Mouse (Mus musculus) embryo, embryonic 9.5 days (tissue): ENCODE measurements around the gene Atat1.

Source experiments
- DNase-seq: peaks from one replicate; pipeline ENCODE4 v3.0.0-alpha.2; 2017; ENCODE audit errors: extremely low spot score

Atat1 gene

GRCm38 (mm10) chr17:35873774-35874519 lies 35.9 kb downstream of the Atat1 start:
- DNase-seq, result peak; percentile 87

- no peak for DNase-seq
Observed at GRCm38 (mm10) chr17:35870884-35871696, 38.8 kb downstream of the Atat1 start.

GRCm38 (mm10) chr17:35870151-35870883 lies 39.6 kb downstream of the Atat1 start:
- DNase-seq, result no peak

- peak; percentile 83 for DNase-seq
Observed at GRCm38 (mm10) chr17:35869346-35870067, 40.4 kb downstream of the Atat1 start.

- no peak for DNase-seq
Observed at GRCm38 (mm10) chr17:35868961-35869345, 40.9 kb downstream of the Atat1 start.

GRCm38 (mm10) chr17:35868165-35868820 lies 41.6 kb downstream of the Atat1 start:
- DNase-seq, result no peak

- DNase-seq, result no peak
Observed at GRCm38 (mm10) chr17:35866911-35867890, 42.7 kb downstream of the Atat1 start.

DNA sequence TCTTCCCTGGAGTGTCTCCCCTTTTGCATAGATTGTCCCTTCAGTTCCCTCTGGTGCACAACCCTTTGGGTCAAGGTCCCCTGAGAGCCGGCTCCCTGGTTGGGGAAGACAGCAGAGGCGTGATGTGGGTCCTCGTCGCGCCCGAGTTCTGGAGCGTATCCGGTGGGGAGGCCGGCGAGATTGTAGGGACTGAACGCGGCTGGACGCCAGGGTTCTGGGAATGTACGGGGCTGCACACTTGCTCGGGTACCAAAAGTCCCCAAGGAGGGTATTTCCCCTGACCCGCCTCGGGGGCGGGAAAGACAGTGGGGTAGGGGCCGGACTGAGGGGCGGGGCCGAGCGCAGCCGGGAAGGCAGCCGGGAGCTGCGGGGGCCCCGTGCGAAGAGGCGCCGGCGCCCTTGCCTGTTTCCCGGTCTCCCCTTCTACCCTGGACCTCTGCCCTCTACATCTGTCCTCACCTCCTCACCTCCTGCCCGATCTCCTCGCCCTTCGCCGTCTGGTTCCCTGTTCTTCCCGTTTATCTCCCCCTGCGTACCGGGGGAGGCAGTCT lies 43.5 kb downstream of the Atat1 start:
- DNase-seq, result no peak

DNA sequence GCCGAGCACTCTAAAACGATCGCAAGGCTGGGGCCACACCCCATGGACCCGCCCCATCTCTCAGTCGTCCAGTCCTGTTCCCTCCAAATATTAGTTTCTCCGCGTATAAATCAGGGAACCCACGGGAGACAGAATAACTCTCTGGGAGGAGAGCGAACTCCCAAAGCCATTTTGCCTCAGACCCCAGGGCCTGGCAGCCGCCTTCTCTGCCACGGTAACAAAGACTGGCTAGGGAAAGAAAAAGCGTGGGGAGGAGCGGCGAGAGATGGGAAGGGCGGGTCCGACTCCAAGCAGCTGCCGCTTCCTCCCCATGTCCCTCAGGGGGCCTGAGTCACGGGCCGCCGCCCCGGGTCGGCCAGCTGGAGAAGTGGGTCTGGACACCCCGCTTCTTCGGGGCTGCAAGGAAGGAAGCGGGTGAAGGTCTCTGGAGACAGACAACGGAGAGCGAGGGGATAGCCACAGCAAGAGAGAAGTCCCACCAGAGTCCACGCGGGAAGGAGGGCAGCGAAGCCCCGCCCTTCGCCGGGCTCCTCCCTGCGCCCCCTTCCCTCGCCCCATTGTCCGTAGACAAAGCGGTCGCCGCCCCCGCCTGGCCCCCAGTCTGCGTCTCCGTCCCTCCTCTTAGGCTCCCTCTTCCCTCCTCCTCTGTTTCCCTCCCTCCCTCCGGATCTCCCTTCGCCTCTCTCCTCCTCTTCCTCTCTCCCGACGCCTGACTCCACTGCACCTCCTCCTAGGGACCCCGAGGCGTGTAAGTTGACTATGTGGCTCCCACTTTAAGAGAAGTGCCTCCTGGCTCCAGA lies 44.2 kb downstream of the Atat1 start, which contains the start of gene Ppp1r18:
TSS of gene Ppp1r18 (plus strand) at position 113 of the 800 bp plus-strand sequence.
- DNase-seq, result peak; percentile 91

DNA sequence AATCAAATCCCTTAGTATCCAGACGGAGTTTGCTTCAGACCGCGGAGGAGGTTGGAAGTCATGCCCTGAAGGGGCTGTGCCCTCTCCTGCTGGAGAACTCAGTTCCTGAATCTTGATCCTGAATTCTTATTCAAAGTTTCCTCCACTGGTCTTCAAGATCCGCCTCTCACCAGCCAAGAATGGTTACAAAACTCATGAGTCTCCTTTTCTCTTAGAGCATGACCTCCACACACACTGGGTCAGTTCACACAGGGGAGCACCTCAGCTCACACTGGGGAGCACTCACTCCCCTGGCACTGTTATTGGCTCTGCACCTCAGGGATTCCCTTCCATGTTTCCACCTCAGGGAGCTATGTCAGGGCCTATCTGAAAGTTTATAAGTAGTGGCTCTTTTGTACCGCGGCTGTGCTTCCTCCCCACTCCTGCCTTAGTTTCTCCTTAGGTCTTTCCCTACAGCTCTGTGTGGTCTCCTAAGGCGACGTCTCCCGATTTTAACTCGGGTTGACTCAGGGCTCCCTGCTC lies 45.0 kb downstream of the Atat1 start:
- no peak for DNase-seq

DNA sequence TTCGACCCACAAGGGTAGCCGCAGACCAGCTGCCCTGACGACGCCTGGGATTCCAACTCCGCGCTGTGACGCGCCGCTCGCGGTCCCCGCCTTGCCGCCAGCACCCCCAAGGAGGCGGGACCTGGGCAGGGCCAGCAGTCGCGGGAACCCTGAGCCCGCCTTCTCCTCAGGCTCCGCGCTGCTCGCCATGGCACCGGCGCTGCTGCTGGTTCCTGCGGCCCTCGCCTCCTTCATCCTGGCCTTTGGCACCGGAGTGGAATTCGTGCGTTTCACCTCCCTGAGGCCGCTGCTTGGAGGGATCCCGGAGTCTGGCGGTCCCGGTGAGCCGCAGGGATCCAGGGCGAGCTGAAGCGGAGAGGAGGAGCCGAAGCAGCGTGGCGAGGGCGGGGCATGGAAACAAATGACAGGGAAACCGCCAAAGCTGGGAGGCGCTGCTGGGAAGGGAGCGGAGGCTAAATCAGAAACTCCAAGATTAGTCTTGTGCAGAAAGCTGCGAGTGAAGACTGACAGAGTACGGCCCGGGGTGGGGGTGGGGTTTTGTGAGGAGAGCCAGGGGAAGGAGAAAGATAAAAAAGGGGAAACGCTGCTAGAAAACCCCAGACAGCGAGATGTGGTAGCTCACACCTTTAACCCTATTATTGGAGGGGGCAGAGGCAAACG lies 48.5 kb downstream of the Atat1 start, which contains the start of gene Nrm:
TSS of gene Nrm (plus strand) at position 121 of the 660 bp plus-strand sequence.
- peak; percentile 94 for DNase-seq

DNA sequence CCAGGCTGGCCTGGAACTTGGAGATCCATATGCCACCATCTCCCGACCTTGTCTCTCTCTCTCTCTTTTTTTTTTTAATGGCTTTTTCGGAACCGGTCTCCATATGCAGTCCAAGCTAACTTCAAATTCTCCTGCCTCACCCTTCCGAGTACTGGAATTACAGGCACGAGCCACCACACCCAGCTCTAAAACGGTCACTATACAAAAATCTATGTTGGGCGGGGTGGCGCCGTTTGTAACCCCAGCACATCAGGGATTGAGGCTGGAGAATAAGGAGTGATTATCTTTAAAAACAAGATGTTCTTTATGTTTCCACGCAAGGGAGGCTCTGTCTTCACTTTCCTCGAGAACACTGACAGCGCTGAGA lies 49.1 kb downstream of the Atat1 start:
- DNase-seq, result no peak

DNA sequence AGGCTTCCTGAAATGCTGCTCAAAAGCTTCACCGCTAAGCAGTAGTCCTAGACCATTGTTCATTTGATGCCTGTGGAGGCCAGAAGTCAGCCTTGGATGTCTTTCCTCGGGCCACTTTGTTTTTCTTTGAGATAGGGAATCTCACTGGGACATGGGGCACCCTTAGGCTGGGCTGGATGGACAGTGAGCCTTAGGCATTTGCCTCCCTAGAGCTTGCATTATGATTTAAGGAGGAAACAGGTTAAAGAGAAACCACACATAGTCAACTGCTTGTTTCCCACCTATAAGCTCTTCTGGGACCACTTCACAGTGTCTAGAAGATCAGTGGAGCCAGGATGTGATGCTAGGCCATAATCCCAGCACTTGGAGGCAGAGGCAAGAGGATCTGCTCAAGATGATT lies 50.0 kb downstream of the Atat1 start:
- DNase-seq, result no peak

DNA sequence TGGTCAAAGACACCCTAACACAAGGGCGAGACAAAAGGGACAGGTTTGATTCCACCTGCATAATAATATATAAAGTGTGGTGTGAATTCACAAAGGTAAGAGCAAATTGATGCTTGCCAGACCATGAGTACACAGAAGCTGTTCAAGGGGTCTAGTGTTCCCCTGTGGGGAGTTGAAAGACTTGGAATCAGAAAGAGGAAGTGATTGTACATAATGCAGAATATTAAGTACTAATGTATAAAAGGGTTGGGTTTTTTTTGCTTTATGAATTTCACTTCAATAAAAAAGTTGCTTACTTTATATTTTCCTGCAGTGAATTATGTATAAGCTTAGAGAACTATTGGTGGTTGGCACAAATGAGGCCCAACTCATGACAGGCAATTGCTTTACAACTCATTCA lies 50.5 kb downstream of the Atat1 start:
- no peak for DNase-seq

- no peak for DNase-seq
Observed at GRCm38 (mm10) chr17:35850974-35851373, 58.9 kb downstream of the Atat1 start.

DNA sequence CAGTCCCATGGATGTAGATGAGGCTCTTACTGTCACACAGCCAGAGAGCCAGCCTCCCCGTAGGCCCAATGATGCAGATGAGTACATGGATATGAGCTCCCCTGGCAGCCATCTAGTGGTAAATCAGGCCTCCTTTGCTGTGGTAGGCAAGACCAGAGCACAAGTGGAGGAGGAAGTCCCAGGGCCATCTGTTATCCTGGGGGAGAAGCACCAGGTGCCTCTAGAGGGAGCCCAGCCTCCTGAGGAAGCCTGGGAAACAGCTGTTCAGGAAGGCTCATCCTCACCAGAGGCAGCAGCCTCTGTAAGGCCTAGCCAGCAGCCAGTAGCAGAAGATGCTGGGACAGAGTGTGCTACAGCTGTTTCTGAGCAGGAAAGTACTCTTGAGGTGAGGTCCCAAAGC lies 61.8 kb downstream of the Atat1 start:
- DNase-seq, result no peak
